Mouse (Mus musculus) kidney, embryonic 14.5 days (tissue): ENCODE results near the gene En1. TPM values are rescaled to one million over a fixed set of nuclear protein-coding genes. Genes with fewer than 3 reads are reported as not detected.

ENCODE experiments used
- ATAC-seq: fragments of 200-750 bp; cut with Nextera tagmentation; 2 replicates; pipeline ENCODE4 v1.8.0; 2017; ENCODE audit warnings: moderate number of reproducible peaks, mild to moderate bottlenecking, moderate TSS enrichment, moderate library complexity; ENCODE audit not compliant: low FRiP score, low TSS enrichment
- H3K27ac ChIP-seq: fragments of 300-500 bp; sonication (generic); 2 replicates; pipeline ENCODE4 v1.5.1; 2014; ENCODE audit warnings: low read depth, mild to moderate bottlenecking, low read length, moderate library complexity, mixed read lengths
- H3K27me3 ChIP-seq: fragments of 300-500 bp; sonication (generic); 2 replicates; pipeline ENCODE4 v1.6.1; 2014; ENCODE audit warnings: mild to moderate bottlenecking, low read length; ENCODE audit not compliant: control insufficient read depth, insufficient read depth
- H3K36me3 ChIP-seq: fragments of 300-500 bp; sonication (generic); 2 replicates; pipeline ENCODE4 v1.6.1; 2014; ENCODE audit warnings: low read length, mixed read lengths; ENCODE audit not compliant: control insufficient read depth, insufficient read depth
- H3K4me1 ChIP-seq: fragments of 300-500 bp; sonication (generic); 2 replicates; pipeline ENCODE4 v1.6.1; 2014; ENCODE audit warnings: low read length, mixed read lengths; ENCODE audit not compliant: control insufficient read depth, insufficient read depth
- H3K4me2 ChIP-seq: fragments of 300-500 bp; sonication (generic); replicated peaks from 2 replicates; pipeline ENCODE4 v1.6.1; 2014; ENCODE audit warnings: low read depth, mild to moderate bottlenecking, low read length
- H3K4me3 ChIP-seq: fragments of 300-500 bp; sonication (generic); 2 replicates; pipeline ENCODE4 v1.5.1; 2014; ENCODE audit warnings: mild to moderate bottlenecking, low read length
- H3K9ac ChIP-seq: fragments of 300-500 bp; sonication (generic); 2 replicates; pipeline ENCODE4 v1.6.1; 2014; ENCODE audit warnings: low read depth, mild to moderate bottlenecking, low read length, moderate library complexity
- H3K9me3 ChIP-seq: fragments of 300-500 bp; sonication (generic); 2 replicates; pipeline ENCODE4 v1.6.1; 2016; ENCODE audit warnings: low read length; ENCODE audit not compliant: control insufficient read depth
- whole genome bisulfite sequencing: fragments of 180-500 bp; shearing (Covaris S2); extraction: QIAGEN DNeasy Blood & Tissue Kit; methylation state at CpG from one replicate; pipeline ENCODE4 v1.1.7; 2014; 5-methylcytosine and 5-hydroxymethylcytosine counted together
- polyA plus RNA-seq: library from polyadenylated mRNA; unstranded; fragments of >200 nt; fragmentation: Nextera tagmentation; extraction: Ambion mirVana; gene quantifications from 2 replicates; pipeline ENCODE4 v1.2.1, GENCODE M21; 2014

Gene En1
- polyA plus RNA-seq, 1 experiment from 2014 or later = not detected

DNA sequence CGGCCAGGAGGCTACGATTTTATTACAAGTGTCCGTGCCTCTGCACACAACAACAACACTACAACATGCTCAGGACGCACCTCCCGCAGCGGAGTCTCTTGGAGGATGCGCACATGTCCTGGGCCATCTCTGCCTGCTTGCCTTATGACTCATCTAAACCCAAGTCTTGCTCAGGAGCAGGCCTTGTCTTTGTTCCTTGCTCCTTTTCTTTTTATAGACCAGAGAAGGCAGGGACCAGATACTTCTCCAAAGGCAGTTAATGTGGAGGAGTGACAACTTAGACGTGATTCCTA, 2.9 kb downstream of the En1 start:
- Histone ChIP-seq H3K27ac (no peak overlapping the region), H3K4me2 (no peak overlapping the region), H3K36me3 (no peaks in the 10 kb centered on the region), H3K9ac (no peak overlapping the region), H3K27me3 (peaks cover 93% of the 10 kb centered on the region), H3K4me3 (no peak overlapping the region), H3K9me3 (no peaks in the 10 kb centered on the region), H3K4me1 (peaks cover 5% of the 10 kb centered on the region)
- no peak for ATAC-seq
- WGBS = under 1% methylated on average over 8 of the region's 8 CpGs

DNA sequence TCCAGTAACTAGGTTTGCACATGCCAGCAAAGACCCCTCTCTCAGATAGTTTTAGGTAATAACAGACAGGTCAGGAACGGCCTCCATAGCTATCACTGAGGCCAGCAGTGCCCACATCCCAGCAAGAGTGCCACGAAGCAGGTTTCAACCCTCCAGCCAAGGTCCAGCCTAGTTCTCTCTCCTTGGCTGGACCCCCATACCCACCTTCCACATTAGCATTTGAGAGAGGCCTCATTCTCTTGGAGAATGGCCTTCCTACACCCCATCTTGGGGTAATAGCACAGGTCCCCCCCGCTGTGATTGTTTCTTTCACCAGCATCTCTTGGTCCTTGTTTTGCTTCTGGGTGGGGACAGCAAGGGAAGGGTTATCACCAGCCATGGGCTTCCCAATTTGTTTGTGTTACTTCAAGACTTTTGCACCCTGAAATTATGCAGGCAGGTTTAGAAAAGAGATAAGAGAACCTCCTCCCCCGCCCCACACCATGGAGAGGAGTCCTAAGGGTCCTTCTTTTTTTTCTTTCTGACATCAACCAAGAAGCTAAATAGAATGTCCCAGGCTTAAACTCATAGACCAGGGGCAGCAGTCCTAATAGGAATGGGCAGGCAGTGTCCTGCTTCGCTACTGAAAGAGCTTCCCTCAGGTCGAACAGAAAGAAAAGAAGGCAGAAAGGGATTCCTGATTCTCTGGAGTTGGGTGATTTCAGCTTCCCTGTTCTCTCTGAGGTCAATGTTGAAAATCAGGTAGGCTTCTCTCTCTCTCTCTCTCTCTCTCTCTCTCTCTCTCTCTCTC, 3.5 kb downstream of the En1 start:
- no peak overlapping the region for H3K4me2 ChIP-seq
- H3K27ac ChIP-seq = no peak overlapping the region
- peaks cover 5% of the 10 kb centered on the region for H3K4me1 ChIP-seq
- H3K9me3 ChIP-seq = no peaks in the 10 kb centered on the region
- no peak for ATAC-seq
- H3K4me3 ChIP-seq = no peak overlapping the region
- no peak overlapping the region for H3K9ac ChIP-seq
- WGBS = 2% methylated on average over 6 of the region's 6 CpGs
- H3K27me3 ChIP-seq = peaks cover 93% of the 10 kb centered on the region
- no peaks in the 10 kb centered on the region for H3K36me3 ChIP-seq

DNA sequence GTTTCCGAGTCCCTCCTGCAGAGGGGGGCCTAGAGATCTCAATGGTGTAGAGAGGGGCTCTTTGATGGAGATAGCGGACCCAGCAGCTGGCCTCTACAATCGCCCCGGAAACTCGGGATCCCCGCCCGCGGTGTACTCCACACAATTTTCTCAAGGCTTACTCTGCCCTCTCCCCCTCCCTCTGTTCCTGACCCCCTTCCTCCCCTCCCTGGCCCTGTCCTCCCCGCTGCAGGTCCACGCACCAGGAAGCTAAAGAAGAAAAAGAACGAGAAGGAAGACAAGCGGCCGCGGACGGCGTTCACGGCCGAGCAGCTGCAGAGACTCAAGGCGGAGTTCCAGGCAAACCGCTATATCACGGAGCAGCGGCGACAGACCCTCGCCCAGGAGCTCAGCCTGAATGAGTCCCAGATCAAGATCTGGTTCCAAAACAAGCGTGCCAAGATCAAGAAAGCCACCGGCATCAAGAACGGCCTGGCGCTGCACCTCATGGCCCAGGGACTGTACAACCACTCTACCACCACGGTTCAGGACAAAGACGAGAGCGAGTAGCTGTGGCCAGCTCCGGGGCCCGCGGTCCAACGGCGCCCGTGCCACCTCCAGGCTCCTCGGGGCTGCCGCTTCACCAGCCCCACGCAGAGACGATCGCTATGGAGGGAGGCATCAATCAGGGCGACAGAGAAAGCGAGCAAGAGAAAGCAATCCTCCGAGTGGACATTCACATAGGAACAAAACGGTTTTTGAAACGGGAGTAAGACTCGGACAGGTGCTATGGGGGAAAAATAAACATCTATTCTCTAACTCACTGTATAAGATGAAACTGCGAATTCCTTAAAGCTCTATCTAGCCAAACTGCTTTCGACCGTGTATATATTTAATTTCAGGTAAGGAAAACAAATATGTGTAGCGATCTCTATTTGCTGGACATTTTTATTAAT, 4.7 kb downstream of the En1 start:
- Histone ChIP-seq H3K27ac (no peak overlapping the region), H3K36me3 (no peaks in the 10 kb centered on the region), H3K4me3 (peak overlapping the region; percentile 14; the same call in 1 of the 2 replicates), H3K4me2 (no peak overlapping the region), H3K9me3 (no peaks in the 10 kb centered on the region), H3K9ac (no peak overlapping the region), H3K27me3 (peaks cover 94% of the 10 kb centered on the region), H3K4me1 (peaks cover 5% of the 10 kb centered on the region)
- ATAC-seq = no peak
- under 1% methylated on average over 52 of the region's 52 CpGs for WGBS

DNA sequence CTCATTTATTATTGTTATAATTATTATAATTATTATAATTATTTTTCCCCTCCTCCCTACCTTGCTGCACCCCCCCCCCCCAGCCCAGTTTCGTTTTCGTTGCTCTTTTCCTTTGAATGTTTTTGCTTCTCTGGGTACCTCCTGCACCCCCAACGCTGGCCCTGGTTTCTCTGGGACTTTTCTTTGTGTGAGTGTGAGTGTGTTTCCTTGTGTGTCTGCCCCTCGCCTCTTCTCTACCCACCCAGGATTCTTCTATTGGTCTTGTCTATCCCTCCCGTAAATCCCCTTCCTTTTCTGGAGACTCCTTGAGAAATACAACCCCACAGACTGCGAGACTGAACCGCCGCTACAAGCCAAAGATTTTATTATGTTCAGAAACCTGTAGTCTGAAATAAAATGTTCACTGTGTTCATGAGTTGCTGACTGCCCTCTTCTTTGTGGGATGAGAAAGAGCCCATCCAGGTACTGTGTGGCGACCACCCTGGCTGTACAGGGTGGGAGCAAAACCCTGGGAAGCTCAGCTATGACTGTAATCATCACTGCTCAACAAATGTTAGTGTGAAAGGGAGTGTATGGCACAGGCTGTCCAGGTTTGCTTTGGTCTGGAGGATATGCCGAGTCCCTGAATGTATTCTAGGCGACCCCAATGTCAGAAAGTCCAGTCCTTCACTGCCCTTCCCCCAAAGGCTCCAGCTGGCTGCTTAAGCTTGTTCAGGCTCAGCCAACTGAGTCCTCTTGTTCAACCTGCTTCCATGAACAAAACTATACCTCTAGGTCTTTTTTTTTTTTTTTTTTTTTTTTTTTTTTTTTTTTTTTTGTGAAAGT, 5.6 kb downstream of the En1 start:
- Histone ChIP-seq H3K27me3 (peaks cover 95% of the 10 kb centered on the region), H3K27ac (no peak overlapping the region), H3K4me2 (no peak overlapping the region), H3K4me3 (no peak overlapping the region), H3K9ac (no peak overlapping the region), H3K36me3 (no peaks in the 10 kb centered on the region), H3K9me3 (no peaks in the 10 kb centered on the region), H3K4me1 (peaks cover 5% of the 10 kb centered on the region)
- no peak for ATAC-seq
- WGBS = 3% methylated on average over 11 of the region's 11 CpGs

DNA sequence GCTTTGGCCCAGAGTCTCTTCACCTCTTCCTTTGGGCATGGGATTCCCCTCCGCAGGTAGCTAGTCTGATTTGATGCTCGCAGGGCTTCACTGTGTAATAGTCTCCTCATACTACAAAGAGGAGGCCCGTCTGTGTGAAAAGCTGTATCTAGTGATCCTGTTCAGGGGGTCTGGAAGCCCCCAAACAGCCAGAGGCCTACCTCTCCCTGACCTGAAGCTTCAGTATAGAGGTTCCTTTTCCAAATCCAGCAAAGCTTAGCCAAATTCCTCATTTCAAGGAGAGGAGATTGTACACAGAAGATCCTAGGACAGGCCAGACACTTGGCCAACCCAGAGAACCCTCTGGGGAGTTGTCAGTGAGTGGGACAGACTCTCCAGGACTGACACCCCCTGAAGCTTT, 6.2 kb downstream of the En1 start:
- Histone ChIP-seq H3K4me3 (no peak overlapping the region), H3K4me2 (no peak overlapping the region), H3K36me3 (no peaks in the 10 kb centered on the region), H3K4me1 (peaks cover 1% of the 10 kb centered on the region; the same call in 1 of the 2 replicates), H3K27me3 (peaks cover 96% of the 10 kb centered on the region), H3K27ac (no peak overlapping the region), H3K9ac (no peak overlapping the region), H3K9me3 (no peaks in the 10 kb centered on the region)
- WGBS = 10% methylated on average over 3 of the region's 3 CpGs
- ATAC-seq = no peak

DNA sequence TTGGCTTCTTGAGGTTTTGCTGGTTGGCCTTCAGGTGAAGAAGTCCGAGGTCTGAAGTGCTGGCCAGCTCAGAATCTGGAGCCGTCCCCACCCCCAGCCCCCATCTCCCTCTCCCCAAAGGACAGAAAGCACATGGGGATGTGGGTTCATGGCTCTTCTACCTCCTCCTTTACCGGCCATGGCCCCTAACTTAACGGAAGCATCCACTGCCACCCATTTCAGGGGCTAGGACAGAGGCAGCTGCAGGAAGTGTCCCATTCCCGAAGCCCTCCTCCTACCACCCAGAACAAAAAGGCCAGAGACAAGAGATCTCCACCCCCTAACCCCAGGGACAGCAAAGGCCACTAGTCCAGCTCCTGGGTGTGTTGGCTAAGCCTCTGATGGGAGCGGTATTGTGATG, 7.4 kb downstream of the En1 start:
- no peaks in the 10 kb centered on the region for H3K9me3 ChIP-seq
- 1% methylated on average over 6 of the region's 6 CpGs for WGBS
- no peaks in the 10 kb centered on the region for H3K4me1 ChIP-seq
- H3K9ac ChIP-seq = no peak overlapping the region
- no peak overlapping the region for H3K4me2 ChIP-seq
- H3K27me3 ChIP-seq = peaks cover 96% of the 10 kb centered on the region
- no peak for ATAC-seq
- H3K36me3 ChIP-seq = no peaks in the 10 kb centered on the region
- H3K4me3 ChIP-seq = no peak overlapping the region
- no peak overlapping the region for H3K27ac ChIP-seq

DNA sequence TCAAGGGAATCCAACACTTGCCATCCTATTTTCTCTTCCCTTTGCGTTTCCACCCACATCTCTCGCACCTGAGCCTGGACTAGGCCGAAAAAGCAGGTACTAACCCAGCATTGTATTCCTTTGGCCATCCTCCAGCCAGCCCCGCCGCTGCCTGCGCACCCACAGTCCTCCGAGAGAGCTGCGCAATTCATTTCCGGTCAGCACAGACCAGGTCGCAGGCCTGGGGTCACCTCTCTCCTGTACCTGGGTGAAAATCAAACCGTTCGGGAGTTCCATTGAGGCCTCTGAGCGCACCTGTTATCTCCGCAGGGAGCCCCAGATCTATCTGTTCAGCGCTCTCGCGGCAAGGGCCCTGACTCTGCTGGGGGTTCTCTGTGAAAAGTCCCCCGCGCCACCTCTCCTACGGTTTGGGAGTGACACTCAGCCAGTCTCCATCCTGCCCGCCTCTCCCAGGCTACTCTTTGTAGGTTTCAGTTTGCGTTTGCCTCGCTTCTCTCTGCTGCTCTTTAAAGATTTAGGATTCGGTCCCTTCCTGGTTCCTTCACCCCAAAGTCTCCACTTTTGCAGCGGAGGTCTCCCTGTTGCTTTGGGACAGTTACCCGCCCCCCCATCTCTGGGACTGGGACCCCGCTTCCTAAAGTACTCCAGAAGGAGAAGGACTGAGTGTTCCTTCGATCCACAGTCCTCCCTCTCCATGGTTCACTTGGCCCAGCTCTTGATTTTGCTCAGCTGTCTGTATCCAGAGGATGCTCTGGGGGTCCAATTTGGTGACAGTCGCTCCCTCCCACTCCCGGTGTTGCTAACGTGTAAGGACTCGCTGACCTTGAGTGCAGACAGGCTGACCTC, 11.5 kb downstream of the En1 start:
- Histone ChIP-seq H3K9ac (no peak overlapping the region), H3K27me3 (peaks cover 100% of the 10 kb centered on the region), H3K4me3 (no peak overlapping the region), H3K4me2 (no peak overlapping the region), H3K27ac (no peak overlapping the region), H3K36me3 (no peaks in the 10 kb centered on the region), H3K9me3 (no peaks in the 10 kb centered on the region), H3K4me1 (no peaks in the 10 kb centered on the region)
- WGBS = 1% methylated on average over 32 of the region's 32 CpGs
- no peak for ATAC-seq

DNA sequence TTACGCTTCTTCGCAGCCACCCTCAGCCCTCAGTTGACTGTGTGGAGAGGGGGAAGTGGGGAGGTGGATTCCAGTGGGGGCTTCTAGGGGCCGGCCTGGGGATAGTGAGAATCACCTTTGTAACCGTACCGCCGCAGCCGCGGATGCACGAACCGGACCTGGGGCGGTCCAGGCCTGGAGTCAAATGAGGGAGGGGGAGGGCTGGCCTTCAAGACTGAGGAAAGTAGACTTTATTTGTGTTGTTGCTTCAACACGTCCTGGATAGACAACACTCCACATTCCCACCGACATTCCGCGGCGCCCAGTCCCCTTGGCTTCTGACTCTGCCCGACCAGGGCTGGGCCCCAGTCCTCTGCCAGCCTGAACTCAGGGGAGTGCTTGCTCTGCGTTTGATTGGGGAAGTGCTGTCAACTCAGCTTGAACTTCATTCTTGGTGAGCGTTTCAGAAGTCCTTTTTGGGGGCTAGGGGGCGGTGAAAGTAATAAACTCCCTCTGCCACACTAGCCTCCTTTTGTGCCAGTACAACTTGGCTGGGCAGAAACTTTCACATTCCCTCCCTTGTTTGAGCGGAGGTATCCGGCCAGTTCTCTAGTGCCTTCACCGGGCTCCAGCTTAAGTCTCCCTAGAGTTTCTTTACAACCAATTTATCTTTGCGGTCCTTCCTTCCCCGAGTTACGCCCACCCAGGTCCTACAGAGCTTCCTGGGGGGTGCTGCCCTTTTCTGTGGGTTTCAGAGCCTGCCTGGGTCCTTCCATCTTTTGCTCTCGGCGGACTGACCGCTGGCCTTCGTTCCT, 12.3 kb downstream of the En1 start:
- H3K9ac ChIP-seq = no peak overlapping the region
- H3K27ac ChIP-seq = no peak overlapping the region
- no peaks in the 10 kb centered on the region for H3K9me3 ChIP-seq
- no peaks in the 10 kb centered on the region for H3K36me3 ChIP-seq
- no peaks in the 10 kb centered on the region for H3K4me1 ChIP-seq
- no peak overlapping the region for H3K4me3 ChIP-seq
- no peak overlapping the region for H3K4me2 ChIP-seq
- ATAC-seq = no peak
- WGBS = 2% methylated on average over 30 of the region's 30 CpGs
- peaks cover 99% of the 10 kb centered on the region for H3K27me3 ChIP-seq
